ENCODE assay signal across 8 mouse cellular contexts in the genomic region with DNA sequence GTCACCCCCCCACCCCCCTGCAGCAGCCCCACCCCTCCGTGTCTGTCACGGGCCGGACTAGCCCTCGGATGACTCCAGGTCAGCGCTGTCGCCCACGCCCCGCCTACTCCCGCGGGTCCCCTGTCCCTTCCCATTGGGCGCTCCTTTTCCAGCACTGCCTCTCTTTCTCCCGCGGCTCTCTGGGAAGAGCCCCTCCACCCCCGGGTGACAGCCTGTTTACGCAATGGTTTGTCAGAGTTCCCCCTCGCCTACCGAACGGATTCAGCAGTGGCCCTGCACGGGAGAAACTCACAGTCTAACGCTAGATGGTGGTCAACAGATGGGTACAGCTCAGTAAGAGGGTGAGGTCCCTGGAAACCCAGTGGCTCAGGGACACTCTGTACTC. TPM values are rescaled to one million over a fixed set of nuclear protein-coding genes. Genes with fewer than 3 reads are reported as not detected.
DNase-seq lines count a peak whose midpoint lies in the region; ATAC-seq and TF ChIP-seq lines count a peak whose summit lies in the region.

No protein-coding gene starts in this region.

- no peaks in the 10 kb centered on the region for H3K36me3 ChIP-seq in ES-Bruce4 (ENCODE audit: control insufficient read depth, insufficient read depth, low read length, poor library complexity, severe bottlenecking)
- H3K36me3 ChIP-seq in embryonic facial prominence, embryonic 11.5 days (replicated peaks; ENCODE audit: control insufficient read depth, insufficient read depth, low read depth, low read length): no peaks in the 10 kb centered on the region
- no peaks in the 10 kb centered on the region for H3K36me3 ChIP-seq in heart, embryonic 10.5 days
- H3K36me3 ChIP-seq in kidney, embryonic 15.5 days: no peaks in the 10 kb centered on the region
- H3K36me3 ChIP-seq in lung, embryonic 14.5 days (ENCODE audit: insufficient read depth): no peaks in the 10 kb centered on the region

- peak overlapping the region; percentile 83 for H3K4me2 ChIP-seq in embryonic facial prominence, embryonic 11.5 days (ENCODE audit: low read depth, low read length)
- H3K4me2 ChIP-seq in kidney, embryonic 15.5 days: peak overlapping the region; percentile 78
- H3K4me2 ChIP-seq in lung, embryonic 14.5 days: peak overlapping the region; percentile 71

- peak overlapping the region; percentile 79 for H3K4me3 ChIP-seq in ES-Bruce4 (ENCODE audit: low read depth, low read length)
- H3K4me3 ChIP-seq in embryonic facial prominence, embryonic 11.5 days (ENCODE audit: low read depth, low read length): peak overlapping the region; percentile 88
- peak overlapping the region; percentile 89 for H3K4me3 ChIP-seq in heart, embryonic 10.5 days
- H3K4me3 ChIP-seq in kidney, embryonic 15.5 days (replicated peaks): peak overlapping the region; percentile 97
- peak overlapping the region; percentile 77 for H3K4me3 ChIP-seq in lung, embryonic 14.5 days (ENCODE audit: low read depth, low read length)
- peak overlapping the region; percentile 67 for H3K4me3 ChIP-seq in olfactory bulb, adult 2 months (ENCODE audit: insufficient read depth, low read depth, low read length)

- H3K4me1 ChIP-seq in ES-Bruce4 (ENCODE audit: control insufficient read depth, insufficient read depth, low read length): peaks cover 2% of the 10 kb centered on the region
- H3K4me1 ChIP-seq in embryonic facial prominence, embryonic 11.5 days (ENCODE audit: control insufficient read depth, insufficient read depth, low read length): no peaks in the 10 kb centered on the region
- peaks cover 23% of the 10 kb centered on the region for H3K4me1 ChIP-seq in heart, embryonic 10.5 days
- H3K4me1 ChIP-seq in kidney, embryonic 15.5 days: peaks cover 21% of the 10 kb centered on the region
- H3K4me1 ChIP-seq in lung, embryonic 14.5 days (ENCODE audit: insufficient read depth): no peaks in the 10 kb centered on the region
- H3K4me1 ChIP-seq in olfactory bulb, adult 2 months (ENCODE audit: control insufficient read depth, insufficient read depth, low read length): peaks cover 6% of the 10 kb centered on the region; the same call in 1 of the 2 replicates

- no peak for TF ChIP-seq CTCF in ES-Bruce4 (IDR thresholded peaks at IDR 0.05; ENCODE audit: low read depth, low read length)
- peak; percentile 46; the same call in 1 of the 2 replicates for TF ChIP-seq CTCF in lung, embryonic 14.5 days (IDR thresholded peaks at IDR 0.05; ENCODE audit: low read depth)
- no peak for TF ChIP-seq CTCF in olfactory bulb, adult 2 months (IDR thresholded peaks at IDR 0.05; ENCODE audit: insufficient read depth, low read depth, low read length)

- no peaks in the 10 kb centered on the region for H3K27me3 ChIP-seq in ES-Bruce4 (ENCODE audit: control insufficient read depth, insufficient read depth, low read length, poor library complexity, severe bottlenecking)
- no peaks in the 10 kb centered on the region for H3K27me3 ChIP-seq in embryonic facial prominence, embryonic 11.5 days (ENCODE audit: control insufficient read depth, insufficient read depth, low read length)
- peaks cover 2% of the 10 kb centered on the region; the same call in 1 of the 2 replicates for H3K27me3 ChIP-seq in heart, embryonic 10.5 days (ENCODE audit: insufficient read depth, poor library complexity, severe bottlenecking)
- H3K27me3 ChIP-seq in kidney, embryonic 15.5 days: no peaks in the 10 kb centered on the region
- H3K27me3 ChIP-seq in lung, embryonic 14.5 days (ENCODE audit: insufficient read depth, low read length): no peaks in the 10 kb centered on the region

- under 1% methylated on average over 20 of the region's 20 CpGs for WGBS in embryonic facial prominence, embryonic 11.5 days
- WGBS in heart, embryonic 10.5 days: 1% methylated on average over 20 of the region's 20 CpGs
- 0% methylated on average over 20 of the region's 20 CpGs for WGBS in kidney, embryonic 15.5 days
- WGBS in lung, embryonic 14.5 days: 0% methylated on average over 12 of the region's 20 CpGs
- WGBS in olfactory bulb, adult 2 months: 0% methylated on average over 20 of the region's 20 CpGs

- no peak for TF ChIP-seq POLR2A in ES-Bruce4 (IDR thresholded peaks at IDR 0.05; ENCODE audit: insufficient read depth, low read length)
- no peak for TF ChIP-seq POLR2A in olfactory bulb, adult 2 months (IDR thresholded peaks at IDR 0.05; ENCODE audit: insufficient read depth, low read depth, low read length)

- peak; percentile 91 for DNase-seq in adrenal gland, postnatal 14 days
- DNase-seq in embryonic facial prominence, embryonic 11.5 days (ENCODE audit: low spot score): peak; percentile 80
- DNase-seq in heart, embryonic 10.5 days (ENCODE audit: low spot score): peak; percentile 97
- peak; percentile 95 for DNase-seq in lung, embryonic 14.5 days

- H3K27ac ChIP-seq in ES-Bruce4 (ENCODE audit: insufficient read depth, low read length): peak overlapping the region; percentile 2; the same call in 1 of the 2 replicates
- peak overlapping the region; percentile 70 for H3K27ac ChIP-seq in embryonic facial prominence, embryonic 11.5 days (replicated peaks; ENCODE audit: low read depth, low read length)
- peak overlapping the region; percentile 97 for H3K27ac ChIP-seq in heart, embryonic 10.5 days
- H3K27ac ChIP-seq in kidney, embryonic 15.5 days: peak overlapping the region; percentile 92
- H3K27ac ChIP-seq in lung, embryonic 14.5 days (ENCODE audit: low read depth): peak overlapping the region; percentile 93
- no peak overlapping the region for H3K27ac ChIP-seq in olfactory bulb, adult 2 months (ENCODE audit: insufficient read depth, low read depth, low read length)

- peak; percentile 82 for ATAC-seq in embryonic facial prominence, embryonic 11.5 days (replicated peaks; ENCODE audit: insufficient number of reproducible peaks, low FRiP score, low TSS enrichment, low read depth)
- ATAC-seq in kidney, embryonic 15.5 days (replicated peaks; ENCODE audit: low FRiP score): peak; percentile 90
- ATAC-seq in lung, embryonic 14.5 days (ENCODE audit: insufficient read depth): peak; percentile 94
- ATAC-seq in inflammation-experienced regulatory T-cells, adult 6 months: no peak

- peak overlapping the region; percentile 91 for H3K9ac ChIP-seq in ES-Bruce4 (ENCODE audit: low read depth, poor library complexity, severe bottlenecking)
- peak overlapping the region; percentile 79 for H3K9ac ChIP-seq in embryonic facial prominence, embryonic 11.5 days (replicated peaks; ENCODE audit: low read length)
- peak overlapping the region; percentile 85 for H3K9ac ChIP-seq in kidney, embryonic 15.5 days
- peak overlapping the region; percentile 74 for H3K9ac ChIP-seq in lung, embryonic 14.5 days

- TF ChIP-seq EP300 in ES-Bruce4 (IDR thresholded peaks at IDR 0.05; ENCODE audit: insufficient read depth, low read depth, low read length): no peak

- no peaks in the 10 kb centered on the region for H3K9me3 ChIP-seq in ES-Bruce4 (replicated peaks; ENCODE audit: control insufficient read depth, insufficient read depth, low read length, poor library complexity, severe bottlenecking)
- no peaks in the 10 kb centered on the region for H3K9me3 ChIP-seq in embryonic facial prominence, embryonic 11.5 days (replicated peaks; ENCODE audit: control insufficient read depth, low read length)
- no peaks in the 10 kb centered on the region for H3K9me3 ChIP-seq in heart, embryonic 10.5 days
- H3K9me3 ChIP-seq in kidney, embryonic 15.5 days (replicated peaks): no peaks in the 10 kb centered on the region
- no peaks in the 10 kb centered on the region for H3K9me3 ChIP-seq in lung, embryonic 14.5 days (ENCODE audit: low read depth, low read length)

RNA-seq across cellular contexts. Expression of a gene that starts 0.6 kb away (rescaled TPM):
- 26.5 and 27.7 TPM in 2 replicates for polyA plus RNA-seq in ES-Bruce4 (2011; ENCODE audit: insufficient read depth, insufficient read length, low read depth, missing spikeins)
- 9.7 and 11.3 TPM in 2 replicates for total RNA-seq in adrenal gland, postnatal 14 days (2021)
- polyA plus RNA-seq in embryonic facial prominence, embryonic 11.5 days (2014; fragmentation: Nextera tagmentation; extraction: Ambion mirVana): 29.5 and 37.3 TPM in 2 replicates
- 46.5 and 53.2 TPM in 2 replicates for polyA plus RNA-seq in heart, embryonic 10.5 days (2016; fragmentation: Nextera tagmentation; extraction: Ambion mirVana)
- 48.4 and 56.3 TPM in 2 replicates for polyA plus RNA-seq in kidney, embryonic 15.5 days (2015; fragmentation: Nextera tagmentation; extraction: Ambion mirVana)
- 68.4 and 79.0 TPM in 2 replicates for polyA plus RNA-seq in lung, embryonic 14.5 days (2014; fragmentation: Nextera tagmentation; extraction: Ambion mirVana)
- not detected in 2 replicates for polyA plus RNA-seq in olfactory bulb, adult 2 months (2012; ENCODE audit: insufficient read depth, insufficient read length, low replicate concordance, missing spikeins)
- 10 to 100 TPM in 2 of 3 experiments, 1 to 10 TPM in 1; 7.5 to 18.5 (median 11.3) TPM for polyA plus RNA-seq in inflammation-experienced regulatory T-cells, adult 6 months (2017; shearing (Covaris generic))

RNA-seq across cellular contexts. Expression of a gene that starts 4.2 kb away (rescaled TPM):
- 3.6 and 4.1 TPM in 2 replicates for polyA plus RNA-seq in ES-Bruce4 (2011; ENCODE audit: insufficient read depth, insufficient read length, low read depth, missing spikeins)
- total RNA-seq in adrenal gland, postnatal 14 days (2021): 1.9 and 3.8 TPM in 2 replicates
- 0.20 and 0.22 TPM in 2 replicates for polyA plus RNA-seq in embryonic facial prominence, embryonic 11.5 days (2014; fragmentation: Nextera tagmentation; extraction: Ambion mirVana)
- not detected in 2 replicates for polyA plus RNA-seq in heart, embryonic 10.5 days (2016; fragmentation: Nextera tagmentation; extraction: Ambion mirVana)
- polyA plus RNA-seq in kidney, embryonic 15.5 days (2015; fragmentation: Nextera tagmentation; extraction: Ambion mirVana): 0.14 and 0.88 TPM in 2 replicates
- 0.17 TPM in 1 of 2 replicates, not detected in the other for polyA plus RNA-seq in lung, embryonic 14.5 days (2014; fragmentation: Nextera tagmentation; extraction: Ambion mirVana)
- not detected in 2 replicates for polyA plus RNA-seq in olfactory bulb, adult 2 months (2012; ENCODE audit: insufficient read depth, insufficient read length, low replicate concordance, missing spikeins)
- not detected for polyA plus RNA-seq in inflammation-experienced regulatory T-cells, adult 6 months (2017; shearing (Covaris generic))

RNA-seq across cellular contexts. Expression of a gene that starts 13.9 kb away (rescaled TPM):
- 2.4 and 2.7 TPM in 2 replicates for polyA plus RNA-seq in ES-Bruce4 (2011; ENCODE audit: insufficient read depth, insufficient read length, low read depth, missing spikeins)
- 11.3 and 14.3 TPM in 2 replicates for total RNA-seq in adrenal gland, postnatal 14 days (2021)
- 11.8 and 12.1 TPM in 2 replicates for polyA plus RNA-seq in embryonic facial prominence, embryonic 11.5 days (2014; fragmentation: Nextera tagmentation; extraction: Ambion mirVana)
- polyA plus RNA-seq in heart, embryonic 10.5 days (2016; fragmentation: Nextera tagmentation; extraction: Ambion mirVana): 8.7 and 9.3 TPM in 2 replicates
- 19.8 and 23.8 TPM in 2 replicates for polyA plus RNA-seq in kidney, embryonic 15.5 days (2015; fragmentation: Nextera tagmentation; extraction: Ambion mirVana)
- 35.8 TPM in 2 replicates for polyA plus RNA-seq in lung, embryonic 14.5 days (2014; fragmentation: Nextera tagmentation; extraction: Ambion mirVana)
- not detected in 2 replicates for polyA plus RNA-seq in olfactory bulb, adult 2 months (2012; ENCODE audit: insufficient read depth, insufficient read length, low replicate concordance, missing spikeins)
- polyA plus RNA-seq in inflammation-experienced regulatory T-cells, adult 6 months (2017; shearing (Covaris generic)): 1 to 10 TPM; 1.3 to 7.2 (median 2.5) TPM

RNA-seq across cellular contexts. Expression of a gene that starts 18.9 kb away (rescaled TPM):
- polyA plus RNA-seq in ES-Bruce4 (2011; ENCODE audit: insufficient read depth, insufficient read length, low read depth, missing spikeins): 0.57 and 1.4 TPM in 2 replicates
- total RNA-seq in adrenal gland, postnatal 14 days (2021): not detected in 2 replicates
- polyA plus RNA-seq in embryonic facial prominence, embryonic 11.5 days (2014; fragmentation: Nextera tagmentation; extraction: Ambion mirVana): 8.1 and 11.7 TPM in 2 replicates
- polyA plus RNA-seq in heart, embryonic 10.5 days (2016; fragmentation: Nextera tagmentation; extraction: Ambion mirVana): 0.43 and 1.9 TPM in 2 replicates
- polyA plus RNA-seq in kidney, embryonic 15.5 days (2015; fragmentation: Nextera tagmentation; extraction: Ambion mirVana): 1.9 and 2.2 TPM in 2 replicates
- not detected in 2 replicates for polyA plus RNA-seq in lung, embryonic 14.5 days (2014; fragmentation: Nextera tagmentation; extraction: Ambion mirVana)
- polyA plus RNA-seq in olfactory bulb, adult 2 months (2012; ENCODE audit: insufficient read depth, insufficient read length, low replicate concordance, missing spikeins): not detected in 2 replicates
- 1 to 10 TPM in 2 of 3 experiments, under 1 TPM in 1; 0.78 to 3.2 (median 1.1) TPM for polyA plus RNA-seq in inflammation-experienced regulatory T-cells, adult 6 months (2017; shearing (Covaris generic))

RNA-seq across cellular contexts. Expression of a gene that starts 42.9 kb away (rescaled TPM):
- 1.7 and 2.9 TPM in 2 replicates for polyA plus RNA-seq in ES-Bruce4 (2011; ENCODE audit: insufficient read depth, insufficient read length, low read depth, missing spikeins)
- not detected in 2 replicates for total RNA-seq in adrenal gland, postnatal 14 days (2021)
- polyA plus RNA-seq in embryonic facial prominence, embryonic 11.5 days (2014; fragmentation: Nextera tagmentation; extraction: Ambion mirVana): 8.7 and 15.5 TPM in 2 replicates
- 0.76 and 2.4 TPM in 2 replicates for polyA plus RNA-seq in heart, embryonic 10.5 days (2016; fragmentation: Nextera tagmentation; extraction: Ambion mirVana)
- 51.2 and 53.1 TPM in 2 replicates for polyA plus RNA-seq in kidney, embryonic 15.5 days (2015; fragmentation: Nextera tagmentation; extraction: Ambion mirVana)
- 5.1 and 6.2 TPM in 2 replicates for polyA plus RNA-seq in lung, embryonic 14.5 days (2014; fragmentation: Nextera tagmentation; extraction: Ambion mirVana)
- not detected in 2 replicates for polyA plus RNA-seq in olfactory bulb, adult 2 months (2012; ENCODE audit: insufficient read depth, insufficient read length, low replicate concordance, missing spikeins)
- not detected for polyA plus RNA-seq in inflammation-experienced regulatory T-cells, adult 6 months (2017; shearing (Covaris generic))
